Mouse (Mus musculus) neural tube, postnatal 0 days (tissue): Measurements from ENCODE around the gene Apol11b. TPM values are rescaled to one million over a fixed set of nuclear protein-coding genes. Genes with fewer than 3 reads are reported as not detected.

ENCODE experiments used
- polyA plus RNA-seq: library from polyadenylated mRNA; unstranded; fragments of >200 nt; fragmentation: Nextera tagmentation; extraction: Ambion mirVana; gene quantifications from 2 replicates; pipeline ENCODE4 v1.2.1, GENCODE M21; 2015

Gene Apol11b
- not detected in 2 replicates for polyA plus RNA-seq

GRCm38 (mm10) chr15:77643176-77643575, at the start of gene Apol11b:
Gene Apol11b, minus strand, starts transcription at chr15:77643286.

GRCm38 (mm10) chr15:77598958-77599357, 44.1 kb downstream of the Apol11b start, which contains the start of gene Gm36245:
Gene Gm36245, plus strand, starts transcription at chr15:77599258.

GRCm38 (mm10) chr15:77595961-77596360, 47.1 kb downstream of the Apol11b start, which contains the start of gene Apol10b:
Gene Apol10b, minus strand, starts transcription at chr15:77596125.

Other genes starting within 250 kb of the Apol11b start
- gene Apol7a, start 244.2 kb downstream of the Apol11b start, polyA plus RNA-seq = not detected in 2 replicates
- gene Apol9a, start 232.2 kb downstream of the Apol11b start, polyA plus RNA-seq = 0.65 and 2.1 TPM in 2 replicates
- gene Apol7b, start 195.8 kb downstream of the Apol11b start, polyA plus RNA-seq = not detected in 2 replicates
- gene Apol10a, start 166.2 kb downstream of the Apol11b start, polyA plus RNA-seq = not detected in 2 replicates
- gene Apol11a, start 135.0 kb downstream of the Apol11b start, polyA plus RNA-seq = not detected in 2 replicates
- gene Apol7c, start 110.0 kb downstream of the Apol11b start, polyA plus RNA-seq = not detected in 2 replicates
- not detected in 2 replicates for gene 1700025B11Rik, start 81.4 kb downstream of the Apol11b start, polyA plus RNA-seq
- gene Apol10b, start 47.2 kb downstream of the Apol11b start, polyA plus RNA-seq = 0.08 and 0.09 TPM in 2 replicates
- not detected in 2 replicates for gene Gm36245, start 44.0 kb downstream of the Apol11b start, polyA plus RNA-seq
- not detected in 2 replicates for gene Apol7e, start 55.6 kb upstream of the Apol11b start, polyA plus RNA-seq
- gene Apol9b, start 85.8 kb upstream of the Apol11b start, polyA plus RNA-seq = 0.81 TPM in 1 of 2 replicates, not detected in the other
- gene Apol8, start 113.7 kb upstream of the Apol11b start, polyA plus RNA-seq = 0.23 and 0.38 TPM in 2 replicates
- gene Myh9, start 198.9 kb upstream of the Apol11b start, polyA plus RNA-seq = 7.9 and 8.1 TPM in 2 replicates